Comparison of ENCODE assay signal across 8 mouse cellular contexts in genomic region chr2:59160605-59160963, GRCm38 (mm10). TPM values are rescaled to one million over a fixed set of nuclear protein-coding genes. Genes with fewer than 3 reads are reported as not detected.
A peak's percentile ranks its signal among the peaks of the same experiment; 100 is the strongest.
DNase-seq lines count a peak whose midpoint lies in the region; ATAC-seq and TF ChIP-seq lines count a peak whose summit lies in the region.

TSS of gene Ccdc148 (minus strand) at chr2:59160683.
TSS of gene Pkp4 (plus strand) at chr2:59160850.

- peaks cover 2% of the 10 kb centered on the region; the same call in 1 of the 2 replicates for H3K4me1 ChIP-seq in cortical plate, adult 2 months (ENCODE audit: control insufficient read depth, insufficient read depth, low read length)

- peak within 1 kb of the TSS; percentile 69 for H3K27ac ChIP-seq in cortical plate, adult 2 months (ENCODE audit: insufficient read depth, low read length)

- peak; percentile 63; the same call in 1 of the 2 replicates for TF ChIP-seq POLR2A in cortical plate, adult 2 months (IDR thresholded peaks at IDR 0.05; ENCODE audit: extremely low read depth, insufficient read depth, low read length)

- DNase-seq in adrenal gland, adult (ENCODE audit: inconsistent age in 2 of 2, low spot score in 1 of 2): peak; percentile 94 to 96
- peak; percentile 93 for DNase-seq in gastrocnemius, postnatal 14 days
- peak; percentile 95 for DNase-seq in induced T-regulatory cell, adult 2 months (ENCODE audit: low read depth)
- peak; percentile 67 to 95 for DNase-seq in left cerebral cortex, adult 8-10 months (ENCODE audit: low spot score in 2 of 2)
- DNase-seq in right cerebral cortex, adult 18-20 months: peak; percentile 96
- DNase-seq in urinary bladder, adult 2 months (ENCODE audit: low spot score): peak; percentile 85

- intact Hi-C loops in gastrocnemius, postnatal 14 days (cut with DNase I; ENCODE audit: low total_unique reads): no loop called here

- ATAC-seq in megakaryocyte, adult 5-6 weeks (ENCODE audit: poor library complexity, severe bottlenecking): peak; percentile 97

- TF ChIP-seq CTCF in cortical plate, adult 2 months (IDR thresholded peaks at IDR 0.05; ENCODE audit: extremely low read depth, insufficient read depth, low read length): no peak

- H3K4me3 ChIP-seq in cortical plate, adult 2 months (ENCODE audit: insufficient read depth, low read length): peak within 1 kb of the TSS; percentile 55

RNA-seq across cellular contexts. Expression of gene Ccdc148, which starts in this region (rescaled TPM):
- 6.9 and 7.1 TPM in 2 replicates for polyA plus RNA-seq in cortical plate, adult 2 months (2012; rRNA removed)
- under 1 TPM; 0.08 to 0.20 TPM for total RNA-seq in gastrocnemius, postnatal 14 days (2021)
- total RNA-seq in left cerebral cortex, adult 8-10 months (2022): 10 to 100 TPM; 12.4 to 16.4 (median 14.4) TPM
- 0.02 and 0.21 TPM in 2 replicates for total RNA-seq in megakaryocyte, adult 5-6 weeks (2015)
- total RNA-seq in megakaryocyte, adult 5-6 weeks (2017): 0.08 and 0.11 TPM in 2 replicates
- polyA plus RNA-seq in urinary bladder, adult 2 months (2012; rRNA removed): 0.92 and 0.99 TPM in 2 replicates

RNA-seq across cellular contexts. Expression of gene Pkp4, which starts in this region (rescaled TPM):
- 132 and 144 TPM in 2 replicates for polyA plus RNA-seq in cortical plate, adult 2 months (2012; rRNA removed)
- 10 to 100 TPM; 20.0 to 34.2 TPM for total RNA-seq in gastrocnemius, postnatal 14 days (2021)
- 100 to 1,000 TPM; 223 to 274 (median 244) TPM for total RNA-seq in left cerebral cortex, adult 8-10 months (2022)
- total RNA-seq in megakaryocyte, adult 5-6 weeks (2015): 10.6 and 17.0 TPM in 2 replicates
- 9.6 and 12.7 TPM in 2 replicates for total RNA-seq in megakaryocyte, adult 5-6 weeks (2017)
- 38.7 and 55.2 TPM in 2 replicates for polyA plus RNA-seq in urinary bladder, adult 2 months (2012; rRNA removed)

Comparison
In these comparisons a context has a peak if more than half of its experiments do, and no peak if none do; other contexts are left out.
1. Peak in every context shown above with its lines: DNase-seq, ATAC-seq, H3K4me3 ChIP-seq and H3K27ac ChIP-seq.
2. RNA of gene Ccdc148 (total RNA-seq): 12.4 to 16.4 TPM in left cerebral cortex, adult 8-10 months; 0.08 to 0.20 TPM in gastrocnemius, postnatal 14 days and 0.02 to 0.21 TPM in megakaryocyte, adult 5-6 weeks; every median in the first group is over 10 times any median in the second.
3. RNA of gene Pkp4 (total RNA-seq): 223 to 274 TPM in left cerebral cortex, adult 8-10 months; 20.0 to 34.2 TPM in gastrocnemius, postnatal 14 days and 9.6 to 17.0 TPM in megakaryocyte, adult 5-6 weeks; every median in the first group is over 4 times any median in the second.